Mouse (Mus musculus): Measurements from ENCODE around the gene Lrmda.

DNA sequence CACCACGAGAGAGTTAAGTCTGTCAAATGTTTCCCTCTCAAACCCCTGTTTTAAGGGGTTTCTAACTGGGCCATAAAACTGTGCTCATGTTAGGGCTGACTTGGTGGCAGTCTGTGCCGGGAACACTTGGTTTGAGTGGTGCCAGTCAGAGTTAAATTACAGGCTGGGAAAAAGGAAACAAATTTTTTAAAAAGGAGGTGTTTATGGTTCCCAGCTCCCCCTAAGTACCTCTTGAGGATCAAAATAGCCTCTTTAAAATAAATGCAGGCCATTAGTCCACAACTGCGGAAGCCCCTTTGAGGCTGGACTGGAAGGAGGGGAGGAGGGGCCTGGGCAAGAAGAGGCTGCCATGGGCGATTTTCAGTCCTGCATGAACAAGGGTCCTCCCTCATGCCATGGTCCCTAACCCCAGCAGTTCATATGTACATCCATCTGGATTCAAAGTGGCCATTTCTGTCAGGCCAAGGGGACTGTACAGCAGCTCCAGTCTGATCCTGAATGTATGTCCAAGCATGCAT is 416.4 kb downstream of the Lrmda start:
- TF ChIP-seq POLR2A (IDR thresholded peaks at IDR 0.05; ENCODE audit: extremely low read depth, insufficient read depth, low read length) (no peak), CTCF (IDR thresholded peaks at IDR 0.05; ENCODE audit: extremely low read depth, insufficient read depth, low read length) (no peak)
